Mouse (Mus musculus) midbrain, embryonic 14.5 days (tissue): ENCODE measurements at regions not wholly inside any gene's neighbourhood (a gene's known extent, or its start where the extent isn't known, plus 50 kb on each side); places are given as distances from the start of the nearest gene placed in this dataset.

ENCODE experiments used
- ATAC-seq: fragments of 200-750 bp; cut with Nextera tagmentation; 2 replicates; pipeline ENCODE4 v1.8.0; 2017; ENCODE audit warnings: moderate number of reproducible peaks, moderate library complexity; ENCODE audit not compliant: low FRiP score, low TSS enrichment
- DNase-seq: peaks from one replicate; pipeline ENCODE4 v3.0.0-alpha.2; 2015
- H3K27ac ChIP-seq: fragments of 300-500 bp; sonication (generic); replicated peaks from 2 replicates; pipeline ENCODE4 v1.5.1; 2014; ENCODE audit warnings: mild to moderate bottlenecking, low read depth, low read length, moderate library complexity
- H3K27me3 ChIP-seq: fragments of 300-500 bp; sonication (generic); 2 replicates; pipeline ENCODE4 v1.6.1; 2014; ENCODE audit warnings: low read length, control low read depth, mixed read lengths; ENCODE audit not compliant: control insufficient read depth, insufficient read depth
- H3K36me3 ChIP-seq: fragments of 300-500 bp; sonication (generic); 2 replicates; pipeline ENCODE4 v1.6.1; 2014; ENCODE audit warnings: low read length, control low read depth; ENCODE audit not compliant: control insufficient read depth, insufficient read depth
- H3K4me1 ChIP-seq: fragments of 300-500 bp; sonication (generic); 2 replicates; pipeline ENCODE4 v1.6.1; 2014; ENCODE audit warnings: mild to moderate bottlenecking, antibody characterized with exemption, low read length, control low read depth; ENCODE audit not compliant: control insufficient read depth, insufficient read depth
- H3K4me2 ChIP-seq: fragments of 300-500 bp; sonication (generic); 2 replicates; pipeline ENCODE4 v1.6.1; 2014; ENCODE audit warnings: mild to moderate bottlenecking, low read length, moderate library complexity
- H3K4me3 ChIP-seq: fragments of 300-500 bp; sonication (generic); replicated peaks from 2 replicates; pipeline ENCODE4 v1.5.1; 2014; ENCODE audit warnings: low read depth, low read length
- H3K9ac ChIP-seq: fragments of 300-500 bp; sonication (generic); replicated peaks from 2 replicates; pipeline ENCODE4 v1.6.1; 2014; ENCODE audit warnings: mild to moderate bottlenecking, low read length, moderate library complexity
- H3K9me3 ChIP-seq: fragments of 300-500 bp; sonication (generic); 2 replicates; pipeline ENCODE4 v1.6.1; 2016; ENCODE audit warnings: low read length, control low read depth, mixed read lengths; ENCODE audit not compliant: control insufficient read depth
- WGBS: fragments of 180-500 bp; shearing (Covaris S2); extraction: QIAGEN DNeasy Blood & Tissue Kit; methylation state at CpG from one replicate; pipeline ENCODE4 v1.1.7; 2014; 5-methylcytosine and 5-hydroxymethylcytosine counted together

GRCm38 (mm10) chr16:30664433-30664832 lies 64.9 kb downstream of the Fam43a start:
- H3K27ac ChIP-seq, result no peak overlapping the region
- no peaks in the 10 kb centered on the region for H3K36me3 ChIP-seq
- ATAC-seq (no peak), DNase-seq (no peak)
- 47% methylated on average over 4 of the region's 4 CpGs for WGBS
- no peaks in the 10 kb centered on the region for H3K27me3 ChIP-seq
- no peaks in the 10 kb centered on the region for H3K4me1 ChIP-seq
- H3K9ac ChIP-seq, result no peak overlapping the region
- H3K4me3 ChIP-seq, result no peak overlapping the region
- H3K9me3 ChIP-seq, result no peaks in the 10 kb centered on the region
- H3K4me2 ChIP-seq, result no peak overlapping the region

- Histone ChIP-seq H3K27ac (no peak overlapping the region), H3K27me3 (no peaks in the 10 kb centered on the region), H3K36me3 (no peaks in the 10 kb centered on the region), H3K4me2 (no peak overlapping the region), H3K4me3 (no peak overlapping the region), H3K4me1 (no peaks in the 10 kb centered on the region), H3K9me3 (no peaks in the 10 kb centered on the region), H3K9ac (no peak overlapping the region)
- WGBS, result 76% methylated on average over 2 of the region's 2 CpGs
- no peak for DNase-seq
- ATAC-seq, result no peak
Observed at GRCm38 (mm10) chr16:30665881-30666280, 66.4 kb downstream of the Fam43a start.

GRCm38 (mm10) chr16:30669883-30670282 lies 70.4 kb downstream of the Fam43a start:
- Histone ChIP-seq H3K27ac (no peak overlapping the region), H3K9ac (no peak overlapping the region), H3K4me3 (no peak overlapping the region), H3K4me1 (no peaks in the 10 kb centered on the region), H3K4me2 (no peak overlapping the region), H3K9me3 (no peaks in the 10 kb centered on the region), H3K36me3 (no peaks in the 10 kb centered on the region), H3K27me3 (no peaks in the 10 kb centered on the region)
- no peak for DNase-seq
- ATAC-seq, result no peak
- WGBS, result 87% methylated on average over 8 of the region's 8 CpGs

DNA sequence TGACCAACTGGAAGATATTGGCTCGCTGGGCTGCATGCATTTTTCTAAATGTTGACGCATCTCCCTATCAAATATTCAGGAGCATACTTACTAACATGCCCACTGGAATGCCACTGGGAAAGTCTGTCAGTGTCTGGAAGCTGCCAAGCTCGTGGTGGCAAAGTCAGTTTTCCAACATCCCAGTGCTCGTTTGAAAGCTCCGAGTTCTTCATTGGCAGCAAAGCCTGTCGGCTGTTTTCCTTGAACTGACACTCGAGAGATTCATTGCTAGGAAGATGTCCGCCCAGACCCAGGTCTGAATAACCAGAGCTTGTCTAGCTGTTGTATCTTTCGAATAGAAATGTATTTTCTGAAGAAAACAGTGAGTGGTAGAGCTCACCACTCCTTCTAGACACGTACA lies 72.1 kb downstream of the Fam43a start:
- H3K36me3 ChIP-seq, result no peaks in the 10 kb centered on the region
- H3K9me3 ChIP-seq, result no peaks in the 10 kb centered on the region
- DNase-seq (no peak), ATAC-seq (no peak)
- no peaks in the 10 kb centered on the region for H3K27me3 ChIP-seq
- H3K27ac ChIP-seq, result no peak overlapping the region
- H3K4me2 ChIP-seq, result no peak overlapping the region
- 78% methylated on average over 10 of the region's 10 CpGs for WGBS
- no peak overlapping the region for H3K9ac ChIP-seq
- no peak overlapping the region for H3K4me3 ChIP-seq
- no peaks in the 10 kb centered on the region for H3K4me1 ChIP-seq

DNA sequence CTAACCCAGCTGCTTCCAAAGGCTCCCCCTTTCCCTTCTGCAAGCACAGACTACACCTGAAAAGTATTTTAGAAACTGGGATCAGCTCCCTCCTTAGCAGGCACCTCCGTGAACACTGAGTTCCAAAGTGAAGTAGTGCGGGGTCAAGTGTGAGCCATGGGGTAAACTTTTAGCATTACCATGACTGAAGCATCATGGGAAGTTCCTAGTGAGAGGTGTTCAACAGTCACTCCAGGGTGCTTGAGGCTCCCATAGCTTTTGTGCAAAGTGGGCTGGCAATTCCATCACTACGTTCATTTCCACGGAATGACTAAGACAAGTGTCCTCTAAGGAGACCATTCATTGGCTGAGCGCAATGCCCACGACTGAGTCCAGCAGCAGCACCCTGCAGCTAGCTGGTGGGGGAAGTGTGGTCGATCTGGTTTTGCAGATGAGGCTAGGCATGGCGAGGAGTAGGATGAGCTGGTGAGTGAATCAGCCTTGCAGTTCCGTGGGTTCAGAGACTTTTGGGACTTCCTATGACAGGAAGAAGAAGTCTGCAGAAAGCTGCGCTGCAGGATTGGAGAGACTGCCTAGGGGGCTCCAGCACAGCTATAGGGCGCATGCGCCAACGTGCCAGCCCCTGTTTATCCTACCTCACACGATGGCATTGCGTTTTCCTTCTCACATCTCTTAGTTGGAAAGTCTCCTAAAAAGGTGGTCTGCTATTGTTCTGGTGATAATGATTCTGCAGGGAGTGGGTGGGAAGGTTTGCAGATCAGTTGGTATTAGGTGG lies 73.4 kb downstream of the Fam43a start:
- WGBS, result 78% methylated on average over 15 of the region's 15 CpGs
- H3K4me2 ChIP-seq, result no peak overlapping the region
- no peak for ATAC-seq
- no peak overlapping the region for H3K9ac ChIP-seq
- H3K4me1 ChIP-seq, result no peaks in the 10 kb centered on the region
- no peak for DNase-seq
- H3K27me3 ChIP-seq, result no peaks in the 10 kb centered on the region
- H3K9me3 ChIP-seq, result no peaks in the 10 kb centered on the region
- H3K36me3 ChIP-seq, result no peaks in the 10 kb centered on the region
- H3K4me3 ChIP-seq, result no peak overlapping the region
- no peak overlapping the region for H3K27ac ChIP-seq

GRCm38 (mm10) chr16:30673662-30674061 lies 74.1 kb downstream of the Fam43a start:
- Histone ChIP-seq H3K27ac (no peak overlapping the region), H3K4me2 (no peak overlapping the region), H3K9ac (no peak overlapping the region), H3K36me3 (no peaks in the 10 kb centered on the region), H3K4me1 (no peaks in the 10 kb centered on the region), H3K4me3 (no peak overlapping the region), H3K27me3 (no peaks in the 10 kb centered on the region), H3K9me3 (no peaks in the 10 kb centered on the region)
- ATAC-seq (no peak), DNase-seq (no peak)
- WGBS, result 92% methylated on average over 15 of the region's 15 CpGs

GRCm38 (mm10) chr16:30675829-30676228 lies 76.3 kb downstream of the Fam43a start:
- H3K36me3 ChIP-seq, result no peaks in the 10 kb centered on the region
- no peak for DNase-seq

DNA sequence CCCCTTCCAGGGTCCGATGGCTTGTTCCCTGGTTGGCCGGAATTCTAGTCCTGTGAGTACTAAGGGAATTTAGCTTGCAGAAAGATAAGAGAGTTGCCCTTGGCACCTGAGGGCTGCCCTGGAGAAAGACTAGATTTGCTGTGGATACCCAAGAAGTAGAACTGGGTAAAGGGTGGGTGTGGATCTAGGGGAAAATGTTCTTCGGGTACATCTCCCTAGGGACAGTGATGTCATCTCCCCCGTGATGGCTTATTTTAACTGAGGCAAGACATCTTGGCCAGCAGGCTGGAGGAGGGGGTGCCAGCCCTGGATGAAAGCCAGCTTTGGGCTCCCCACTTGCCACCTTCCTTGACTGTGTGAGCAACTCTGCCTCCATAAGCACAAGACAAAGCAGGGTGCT lies 77.5 kb downstream of the Fam43a start:
- WGBS, result 89% methylated on average over 4 of the region's 4 CpGs
- H3K27ac ChIP-seq, result no peak overlapping the region
- DNase-seq, result no peak
- H3K9ac ChIP-seq, result no peak overlapping the region
- H3K4me1 ChIP-seq, result no peaks in the 10 kb centered on the region
- no peak overlapping the region for H3K4me2 ChIP-seq
- no peaks in the 10 kb centered on the region for H3K9me3 ChIP-seq
- H3K4me3 ChIP-seq, result no peak overlapping the region
- no peaks in the 10 kb centered on the region for H3K27me3 ChIP-seq
- H3K36me3 ChIP-seq, result no peaks in the 10 kb centered on the region
- ATAC-seq, result no peak

More at GRCm38 (mm10) chr16:30675829-30676228, 76.3 kb downstream of the Fam43a start:
- Histone ChIP-seq H3K27ac (no peak overlapping the region), H3K9me3 (no peaks in the 10 kb centered on the region), H3K4me2 (no peak overlapping the region), H3K4me1 (no peaks in the 10 kb centered on the region), H3K27me3 (no peaks in the 10 kb centered on the region), H3K4me3 (no peak overlapping the region), H3K9ac (no peak overlapping the region)
- ATAC-seq, result no peak
- WGBS, result 74% methylated on average over 4 of the region's 4 CpGs

DNA sequence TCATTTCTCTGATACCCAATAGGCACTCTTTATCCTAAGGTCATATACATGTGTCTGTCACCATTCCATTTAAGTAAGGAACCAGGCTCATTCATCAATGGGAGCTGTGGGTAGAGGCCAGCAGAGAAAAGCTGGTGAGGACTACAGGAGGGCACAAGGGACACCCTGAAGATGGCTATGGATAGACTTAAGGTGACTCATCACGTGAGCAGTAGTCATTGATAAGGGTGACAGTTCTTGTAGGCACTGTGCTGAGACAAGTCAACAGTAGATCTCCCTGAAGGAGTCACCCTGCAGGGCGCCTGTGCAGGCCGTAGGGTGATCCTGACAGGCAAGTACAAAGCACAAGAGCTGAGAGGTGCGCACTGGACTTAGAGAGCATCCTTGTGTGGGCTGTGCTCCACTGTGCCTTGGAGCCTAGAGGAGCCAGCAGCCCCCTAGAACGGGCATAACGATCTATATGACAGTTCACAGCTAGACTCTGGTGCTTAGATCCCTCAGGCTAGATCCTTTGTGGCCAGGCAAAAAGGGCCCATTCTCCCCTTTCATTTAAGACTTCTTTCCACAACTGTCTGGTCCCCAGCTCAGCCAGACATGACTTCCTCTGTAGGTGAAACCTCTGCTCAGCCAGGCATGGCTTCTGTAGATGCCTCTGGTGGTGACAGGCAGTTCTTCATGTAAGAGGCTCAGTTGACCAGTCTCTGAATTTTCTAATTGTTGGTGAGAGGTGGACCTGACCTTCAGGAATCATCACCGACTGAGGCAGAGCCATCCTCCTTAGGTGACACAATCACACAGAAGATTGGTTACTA lies 78.6 kb downstream of the Fam43a start:
- Histone ChIP-seq H3K27me3 (no peaks in the 10 kb centered on the region), H3K9ac (no peak overlapping the region), H3K4me1 (no peaks in the 10 kb centered on the region), H3K27ac (no peak overlapping the region), H3K36me3 (no peaks in the 10 kb centered on the region), H3K4me3 (no peak overlapping the region), H3K9me3 (no peaks in the 10 kb centered on the region), H3K4me2 (no peak overlapping the region)
- WGBS, result 89% methylated on average over 7 of the region's 7 CpGs
- ATAC-seq (no peak), DNase-seq (no peak)
